ENCODE assay signal across 9 mouse cellular contexts in the genomic region with DNA sequence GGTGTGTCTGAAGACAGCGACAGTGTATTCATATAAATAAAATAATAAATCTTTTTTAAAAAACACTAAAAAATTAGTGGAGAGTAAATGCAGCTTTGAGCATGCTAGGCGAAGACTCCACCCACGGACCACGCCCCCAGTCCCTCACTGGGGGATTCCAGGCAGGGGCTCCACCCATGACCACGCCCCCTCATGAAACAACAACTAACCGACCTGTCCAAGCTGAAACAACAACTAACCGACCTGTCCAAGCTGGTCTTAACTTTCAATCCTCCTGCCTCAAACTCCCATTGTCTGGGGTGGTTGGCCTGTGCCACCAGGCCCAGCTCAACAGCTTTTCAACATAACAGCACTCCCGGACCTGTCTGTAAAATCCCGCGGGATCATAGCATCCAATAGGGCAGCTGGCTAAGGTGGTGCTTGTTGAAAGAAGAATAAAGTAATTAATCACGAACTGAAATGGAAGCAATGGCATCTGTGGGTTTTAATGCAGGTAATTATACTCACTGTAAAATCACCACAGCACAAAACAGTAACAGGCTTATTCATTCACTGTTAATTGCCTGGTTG. TPM values are rescaled to one million over a fixed set of nuclear protein-coding genes. Genes with fewer than 3 reads are reported as not detected.
A peak's percentile ranks its signal among the peaks of the same experiment; 100 is the strongest.
DNase-seq lines count a peak whose midpoint lies in the region; ATAC-seq lines count a peak whose summit lies in the region.
"Had no signal": no experiment of that assay in that cellular context is flagged by ENCODE, and none has a peak within 500 bp of the region (broad histone marks: within the 10 kb centered on the region; RNA-seq: fewer than 3 reads in every experiment).

No protein-coding gene starts in this region.

- no peak overlapping the region for H3K4me3 ChIP-seq in forebrain, embryonic 13.5 days
- no peak overlapping the region for H3K4me3 ChIP-seq in forebrain, embryonic 12.5 days (replicated peaks)
- H3K4me3 ChIP-seq in liver, embryonic 13.5 days (replicated peaks) = peak overlapping the region; percentile 31

- H3K27me3 ChIP-seq in forebrain, embryonic 13.5 days = no peaks in the 10 kb centered on the region
- peaks cover 4% of the 10 kb centered on the region; the same call in 1 of the 2 replicates for H3K27me3 ChIP-seq in forebrain, embryonic 12.5 days
- H3K27me3 ChIP-seq in liver, embryonic 13.5 days = no peaks in the 10 kb centered on the region

- 29% methylated on average over 11 of the region's 11 CpGs for WGBS in forebrain, embryonic 13.5 days
- 31% methylated on average over 11 of the region's 11 CpGs for WGBS in forebrain, embryonic 12.5 days
- WGBS in liver, embryonic 13.5 days (ENCODE audit: insufficient replicate concordance) = 27% methylated on average over 11 of the region's 11 CpGs

- peak; percentile 65 for DNase-seq in A20 (ENCODE audit: low read depth, low spot score)
- DNase-seq in liver, embryonic 13.5 days = peak; percentile 84
- DNase-seq in Muller cell, postnatal 12 days (ENCODE audit: inconsistent ontology term) = no peak
- DNase-seq in ovary, postnatal 10 days (ENCODE audit: low spot score) = no peak
- DNase-seq in right cerebral cortex, postnatal 36 days (ENCODE audit: low spot score in 2 of 2) = no peak
- DNase-seq: cerebellum, postnatal 14 days had no signal

- H3K4me2 ChIP-seq in forebrain, embryonic 13.5 days = peak overlapping the region; percentile 24; the same call in 1 of the 2 replicates
- no peak overlapping the region for H3K4me2 ChIP-seq in forebrain, embryonic 12.5 days
- peak overlapping the region; percentile 53 for H3K4me2 ChIP-seq in liver, embryonic 13.5 days

- ATAC-seq in forebrain, embryonic 13.5 days = no peak
- ATAC-seq in forebrain, embryonic 12.5 days (ENCODE audit: low FRiP score) = no peak
- ATAC-seq in erythroid progenitor cell, adult 5-6 weeks (replicated peaks; ENCODE audit: low FRiP score, poor library complexity, severe bottlenecking) = peak; percentile 68
- peak; percentile 77 for ATAC-seq in liver, embryonic 13.5 days (ENCODE audit: low read depth)

- H3K36me3 ChIP-seq in forebrain, embryonic 13.5 days (ENCODE audit: poor library complexity, severe bottlenecking) = no peaks in the 10 kb centered on the region
- no peaks in the 10 kb centered on the region for H3K36me3 ChIP-seq in forebrain, embryonic 12.5 days (replicated peaks)
- H3K36me3 ChIP-seq in liver, embryonic 13.5 days = peaks cover 10% of the 10 kb centered on the region

- peaks cover 44% of the 10 kb centered on the region for H3K4me1 ChIP-seq in forebrain, embryonic 13.5 days
- H3K4me1 ChIP-seq in forebrain, embryonic 12.5 days = peaks cover 45% of the 10 kb centered on the region
- peaks cover 65% of the 10 kb centered on the region for H3K4me1 ChIP-seq in liver, embryonic 13.5 days (replicated peaks)

- peak overlapping the region; percentile 41; the same call in 1 of the 2 replicates for H3K27ac ChIP-seq in forebrain, embryonic 13.5 days
- H3K27ac ChIP-seq in forebrain, embryonic 12.5 days = no peak overlapping the region
- peak overlapping the region; percentile 64 for H3K27ac ChIP-seq in liver, embryonic 13.5 days

- H3K9me3 ChIP-seq in forebrain, embryonic 13.5 days (replicated peaks) = no peaks in the 10 kb centered on the region
- H3K9me3 ChIP-seq in forebrain, embryonic 12.5 days = no peaks in the 10 kb centered on the region
- H3K9me3 ChIP-seq in liver, embryonic 13.5 days (replicated peaks) = no peaks in the 10 kb centered on the region

- H3K9ac ChIP-seq in forebrain, embryonic 13.5 days = no peak overlapping the region
- no peak overlapping the region for H3K9ac ChIP-seq in forebrain, embryonic 12.5 days
- H3K9ac ChIP-seq in liver, embryonic 13.5 days = peak overlapping the region; percentile 42; the same call in 1 of the 2 replicates

RNA-seq across cellular contexts. Expression of a gene that starts 12.7 kb away (rescaled TPM):
- 5.8 and 6.9 TPM in 2 replicates for polyA plus RNA-seq in forebrain, embryonic 13.5 days (2015; fragmentation: Nextera tagmentation; extraction: Ambion mirVana)
- polyA plus RNA-seq in forebrain, embryonic 12.5 days (2016; fragmentation: Nextera tagmentation; extraction: Ambion mirVana) = 7.2 and 7.8 TPM in 2 replicates
- total RNA-seq in erythroid progenitor cell, adult 5-6 weeks (2015; ENCODE audit: low replicate concordance) = 101 and 107 TPM in 2 replicates
- total RNA-seq in erythroid progenitor cell, adult 5-6 weeks (2017; ENCODE audit: low replicate concordance) = 76.1 and 105 TPM in 2 replicates
- polyA plus RNA-seq in liver, embryonic 13.5 days (2015; fragmentation: Nextera tagmentation; extraction: Ambion mirVana) = 10.1 and 10.7 TPM in 2 replicates

RNA-seq across cellular contexts. Expression of a gene that starts 48.1 kb away (rescaled TPM):
- polyA plus RNA-seq in forebrain, embryonic 13.5 days (2015; fragmentation: Nextera tagmentation; extraction: Ambion mirVana) = 1.2 and 1.3 TPM in 2 replicates
- 1.2 and 1.3 TPM in 2 replicates for polyA plus RNA-seq in forebrain, embryonic 12.5 days (2016; fragmentation: Nextera tagmentation; extraction: Ambion mirVana)
- total RNA-seq in erythroid progenitor cell, adult 5-6 weeks (2015; ENCODE audit: low replicate concordance) = not detected in 2 replicates
- not detected in 2 replicates for total RNA-seq in erythroid progenitor cell, adult 5-6 weeks (2017; ENCODE audit: low replicate concordance)
- 0.45 and 0.61 TPM in 2 replicates for polyA plus RNA-seq in liver, embryonic 13.5 days (2015; fragmentation: Nextera tagmentation; extraction: Ambion mirVana)

RNA-seq across cellular contexts. Expression of a gene that starts 53.6 kb away (rescaled TPM):
- 50.0 and 56.9 TPM in 2 replicates for polyA plus RNA-seq in forebrain, embryonic 13.5 days (2015; fragmentation: Nextera tagmentation; extraction: Ambion mirVana)
- 46.6 and 49.4 TPM in 2 replicates for polyA plus RNA-seq in forebrain, embryonic 12.5 days (2016; fragmentation: Nextera tagmentation; extraction: Ambion mirVana)
- 6.5 and 7.1 TPM in 2 replicates for total RNA-seq in erythroid progenitor cell, adult 5-6 weeks (2015; ENCODE audit: low replicate concordance)
- total RNA-seq in erythroid progenitor cell, adult 5-6 weeks (2017; ENCODE audit: low replicate concordance) = 3.0 and 5.4 TPM in 2 replicates
- polyA plus RNA-seq in liver, embryonic 13.5 days (2015; fragmentation: Nextera tagmentation; extraction: Ambion mirVana) = 17.2 and 17.5 TPM in 2 replicates

RNA-seq across cellular contexts. Expression of a gene that starts 56.1 kb away (rescaled TPM):
- not detected in 2 replicates for polyA plus RNA-seq in forebrain, embryonic 13.5 days (2015; fragmentation: Nextera tagmentation; extraction: Ambion mirVana)
- not detected in 2 replicates for polyA plus RNA-seq in forebrain, embryonic 12.5 days (2016; fragmentation: Nextera tagmentation; extraction: Ambion mirVana)
- not detected in 2 replicates for total RNA-seq in erythroid progenitor cell, adult 5-6 weeks (2015; ENCODE audit: low replicate concordance)
- not detected in 2 replicates for total RNA-seq in erythroid progenitor cell, adult 5-6 weeks (2017; ENCODE audit: low replicate concordance)
- not detected in 2 replicates for polyA plus RNA-seq in liver, embryonic 13.5 days (2015; fragmentation: Nextera tagmentation; extraction: Ambion mirVana)

RNA-seq across cellular contexts. Expression of a gene that starts 57.1 kb away (rescaled TPM):
- 0.33 and 0.45 TPM in 2 replicates for polyA plus RNA-seq in forebrain, embryonic 13.5 days (2015; fragmentation: Nextera tagmentation; extraction: Ambion mirVana)
- 0.50 and 0.59 TPM in 2 replicates for polyA plus RNA-seq in forebrain, embryonic 12.5 days (2016; fragmentation: Nextera tagmentation; extraction: Ambion mirVana)
- total RNA-seq in erythroid progenitor cell, adult 5-6 weeks (2015; ENCODE audit: low replicate concordance) = not detected in 2 replicates
- not detected in 2 replicates for total RNA-seq in erythroid progenitor cell, adult 5-6 weeks (2017; ENCODE audit: low replicate concordance)
- 0.03 and 0.08 TPM in 2 replicates for polyA plus RNA-seq in liver, embryonic 13.5 days (2015; fragmentation: Nextera tagmentation; extraction: Ambion mirVana)

Comparison
In these comparisons a context has a peak if more than half of its experiments do, and no peak if none do; other contexts are left out.
1. ATAC-seq: peak in erythroid progenitor cell, adult 5-6 weeks (single experiment) and liver, embryonic 13.5 days (single experiment); none in forebrain, embryonic 13.5 days (single experiment) and forebrain, embryonic 12.5 days (single experiment).
2. DNase-seq: peak in A20 (single experiment) and liver, embryonic 13.5 days (single experiment); none in Muller cell, postnatal 12 days (single experiment), ovary, postnatal 10 days (single experiment) and right cerebral cortex, postnatal 36 days (0 of 2).